Mouse (Mus musculus) heart, adult 2 months (tissue): Measurements from ENCODE around the gene Mef2c. TPM values are rescaled to one million over a fixed set of nuclear protein-coding genes. Genes with fewer than 3 reads are reported as not detected.

Experiments used
- DNase-seq, 2 experiments: peaks; one replicate each; pipeline ENCODE4 v3.0.0; 2021
- H3K27ac ChIP-seq: fragments of 200-600 bp; 2 replicates; pipeline ENCODE4 v1.8.1; 2022
- H3K27me3 ChIP-seq: fragments of 200-500 bp; 2 replicates; pipeline ENCODE4 v1.6.1; 2012; ENCODE audit warnings: mild to moderate bottlenecking, low read length, inconsistent platforms, mixed read lengths; ENCODE audit not compliant: control insufficient read depth, insufficient read depth
- H3K36me3 ChIP-seq: fragments of 200-500 bp; 2 replicates; pipeline ENCODE4 v1.6.1; 2012; ENCODE audit warnings: low read length, inconsistent platforms; ENCODE audit not compliant: control insufficient read depth, insufficient read depth
- H3K4me1 ChIP-seq: fragments of 200-500 bp; 2 replicates; pipeline ENCODE4 v1.6.1; 2011; ENCODE audit warnings: low read length; ENCODE audit not compliant: control insufficient read depth, insufficient read depth
- H3K4me3 ChIP-seq: fragments of 200-600 bp; 2 replicates; pipeline ENCODE4 v1.8.1; 2022
- H3K79me2 ChIP-seq: fragments of 200-500 bp; replicated peaks from 2 replicates; pipeline ENCODE4 v1.6.1; 2012; ENCODE audit warnings: mild to moderate bottlenecking, inconsistent platforms, low read length, moderate library complexity, mixed read lengths; ENCODE audit not compliant: control insufficient read depth, insufficient read depth
- H3K9ac ChIP-seq: fragments of 200-500 bp; 2 replicates; pipeline ENCODE4 v1.6.1; 2012; ENCODE audit warnings: low read depth, mild to moderate bottlenecking, control low read depth, inconsistent platforms, low read length, mixed read lengths
- CTCF ChIP-seq: fragments of 200-600 bp; IDR thresholded peaks from 2 replicates; pipeline ENCODE4 v1.8.1; 2022; ENCODE audit warnings: antibody characterized with exemption, mild to moderate bottlenecking, moderate library complexity
- EP300 ChIP-seq: fragments of 200-500 bp; IDR thresholded peaks from 2 replicates; pipeline ENCODE4 v1.6.1; 2011; ENCODE audit warnings: low read depth, low read length, control low read depth; ENCODE audit not compliant: insufficient read depth
- POLR2A ChIP-seq: fragments of 200-500 bp; IDR thresholded peaks from 2 replicates; pipeline ENCODE4 v1.6.1; 2011; ENCODE audit warnings: mild to moderate bottlenecking, low read depth, low read length, control low read depth; ENCODE audit not compliant: insufficient read depth
- WGBS: fragments of 180-500 bp; shearing (Covaris S2); methylation state at CpG from one replicate; pipeline ENCODE4 v1.1.7; 2018; 5-methylcytosine and 5-hydroxymethylcytosine counted together
- intact Hi-C: fragments of 180-260 bp; cut with DNase I; formaldehyde crosslinking; loops from one replicate; pipeline ENCODE4 v1.15.1; 2025
- long read RNA-seq: library from polyadenylated mRNA; stranded (forward); transcript quantifications from one replicate; pipeline ENCODE4 v2.0.0, GENCODE M21; 2021
- polyA plus RNA-seq: library from polyadenylated mRNA; depleted of rRNA; stranded (reverse); fragments of >200 nt; gene quantifications from 2 replicates; pipeline ENCODE4 v1.2.3, GENCODE M21; 2012; rRNA removed
- total RNA-seq, 2 experiments: library from RNA; stranded (reverse); gene quantifications; 2 replicates each; pipeline ENCODE4 v1.2.3; 2021

Gene Mef2c
- 10 to 100 TPM; 56.5 to 74.1 TPM for total RNA-seq
- polyA plus RNA-seq, result 35.5 and 50.7 TPM in 2 replicates
- long read RNA-seq, partial matches to known transcripts, result 3 of 26 reads
- long read RNA-seq, other reads (novel, unspliced or antisense), result 19 of 26 reads

- Histone ChIP-seq H3K4me3 (no peak within 1 kb of the TSS), H3K4me1 (no peaks in the 10 kb centered on the region), H3K9ac (no peak within 1 kb of the TSS), H3K79me2 (no peaks in the 10 kb centered on the region), H3K27me3 (no peaks in the 10 kb centered on the region), H3K36me3 (no peaks in the 10 kb centered on the region), H3K27ac (no peak within 1 kb of the TSS)
- no peak for TF ChIP-seq POLR2A
- TF ChIP-seq CTCF, result no peak
- no peak for TF ChIP-seq EP300
- WGBS, result 90% methylated on average over 7 of the region's 7 CpGs
- no peak for DNase-seq
- intact Hi-C loops, result no loop called here
Measured at GRCm38 (mm10) chr13:83503919-83504318, at the start of gene Mef2c. Mef2c (plus strand) TSS chr13:83504034.

DNA sequence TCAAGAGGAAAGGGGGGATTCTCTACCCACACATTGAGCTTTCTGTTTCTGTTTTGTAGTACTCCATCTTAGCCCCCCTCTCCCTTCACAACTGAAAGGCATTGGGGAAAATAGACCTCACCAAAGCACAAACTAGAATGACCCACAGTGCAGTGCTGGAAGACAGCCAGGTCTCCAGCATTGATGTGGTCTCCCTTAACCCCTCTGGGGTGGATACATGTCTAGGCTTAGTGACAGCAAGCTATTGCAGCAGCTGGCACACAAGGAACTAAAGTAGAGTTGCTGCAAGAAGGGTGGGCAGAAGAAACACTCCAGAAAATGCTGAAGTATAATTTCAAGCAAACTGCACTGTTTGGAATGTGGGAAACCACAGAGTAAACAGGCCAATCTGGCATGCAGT lies 45.1 kb upstream of the Mef2c start:
- no peak overlapping the region for H3K9ac ChIP-seq
- no peak overlapping the region for H3K27ac ChIP-seq
- no peak for DNase-seq
- intact Hi-C loops, result no loop called here
- H3K27me3 ChIP-seq, result no peaks in the 10 kb centered on the region
- no peaks in the 10 kb centered on the region for H3K36me3 ChIP-seq
- TF ChIP-seq CTCF (no peak), POLR2A (no peak), EP300 (no peak)
- no peak overlapping the region for H3K4me3 ChIP-seq
- H3K4me1 ChIP-seq, result no peaks in the 10 kb centered on the region
- no peaks in the 10 kb centered on the region for H3K79me2 ChIP-seq

DNA sequence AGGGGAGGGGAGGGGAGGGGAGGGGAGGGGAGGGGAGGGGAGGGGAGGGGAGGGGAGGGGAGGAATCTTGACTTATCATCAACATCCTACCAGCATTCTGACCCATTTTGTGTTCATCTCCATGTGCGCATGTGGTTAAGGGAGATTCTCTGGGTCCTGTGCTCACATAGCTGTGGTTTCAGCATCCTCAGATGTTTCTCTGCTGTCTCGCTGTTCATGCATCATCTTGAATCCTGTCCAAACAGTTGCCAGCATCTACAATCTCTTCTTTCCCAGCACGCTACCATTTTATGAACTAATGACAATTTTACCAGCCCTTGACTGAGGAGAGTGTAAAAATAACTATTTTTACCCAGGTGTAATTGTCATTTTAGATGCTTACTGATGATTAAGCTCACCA lies 44.2 kb upstream of the Mef2c start:
- no peak overlapping the region for H3K9ac ChIP-seq
- intact Hi-C loops, result no loop called here
- H3K4me1 ChIP-seq, result no peaks in the 10 kb centered on the region
- H3K4me3 ChIP-seq, result no peak overlapping the region
- no peaks in the 10 kb centered on the region for H3K79me2 ChIP-seq
- no peak overlapping the region for H3K27ac ChIP-seq
- TF ChIP-seq EP300 (no peak), POLR2A (no peak), CTCF (no peak)
- H3K27me3 ChIP-seq, result no peaks in the 10 kb centered on the region
- no peaks in the 10 kb centered on the region for H3K36me3 ChIP-seq
- no peak for DNase-seq
- WGBS, result 96% methylated on average over 3 of the region's 3 CpGs

- intact Hi-C loops, result no loop called here
- no peaks in the 10 kb centered on the region for H3K79me2 ChIP-seq
- TF ChIP-seq CTCF (no peak), EP300 (no peak), POLR2A (no peak)
- no peaks in the 10 kb centered on the region for H3K4me1 ChIP-seq
- WGBS, result 78% methylated on average over 1 of the region's 1 CpGs
- no peaks in the 10 kb centered on the region for H3K27me3 ChIP-seq
- no peak for DNase-seq
- H3K27ac ChIP-seq, result no peak overlapping the region
- H3K9ac ChIP-seq, result no peak overlapping the region
- H3K4me3 ChIP-seq, result no peak overlapping the region
- no peaks in the 10 kb centered on the region for H3K36me3 ChIP-seq
Measured at GRCm38 (mm10) chr13:83460620-83461019, 43.2 kb upstream of the Mef2c start.

DNA sequence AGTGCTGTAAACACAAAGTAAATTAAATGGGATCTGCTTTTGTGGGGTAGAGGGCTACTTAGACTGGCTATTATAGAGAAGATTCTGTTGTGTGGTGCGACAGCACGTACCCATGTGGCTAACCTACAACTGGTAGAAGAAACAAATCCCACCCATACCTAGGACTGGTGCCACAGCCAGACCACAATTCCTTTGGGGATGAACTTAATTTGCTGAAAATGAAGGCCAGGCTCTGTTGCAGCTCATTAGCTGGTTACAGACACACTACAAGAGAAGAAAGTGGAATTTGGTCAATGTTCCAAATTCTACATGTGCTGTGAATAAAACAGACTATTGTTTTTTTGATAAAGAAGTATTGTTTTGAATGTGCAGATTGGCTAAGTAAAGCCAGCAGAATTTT lies 42.3 kb upstream of the Mef2c start:
- Histone ChIP-seq H3K27ac (no peak overlapping the region), H3K27me3 (no peaks in the 10 kb centered on the region)

GRCm38 (mm10) chr13:83466756-83467155 lies 37.1 kb upstream of the Mef2c start:
- H3K4me1 ChIP-seq, result no peaks in the 10 kb centered on the region
- no peak for DNase-seq
- H3K79me2 ChIP-seq, result no peaks in the 10 kb centered on the region
- no peak overlapping the region for H3K9ac ChIP-seq
- H3K27ac ChIP-seq, result no peak overlapping the region
- no peaks in the 10 kb centered on the region for H3K36me3 ChIP-seq
- 84% methylated on average over 5 of the region's 5 CpGs for WGBS
- H3K4me3 ChIP-seq, result no peak overlapping the region
- intact Hi-C loops, result no loop called here
- no peaks in the 10 kb centered on the region for H3K27me3 ChIP-seq
- TF ChIP-seq EP300 (no peak), CTCF (no peak), POLR2A (no peak)

More for the DNA sequence above, 42.3 kb upstream of the Mef2c start:
- intact Hi-C loops, result no loop called here
- H3K4me1 ChIP-seq, result no peaks in the 10 kb centered on the region
- no peak overlapping the region for H3K4me3 ChIP-seq
- 94% methylated on average over 2 of the region's 2 CpGs for WGBS
- no peak for DNase-seq
- TF ChIP-seq CTCF (no peak), POLR2A (no peak), EP300 (no peak)
- H3K9ac ChIP-seq, result no peak overlapping the region
- no peaks in the 10 kb centered on the region for H3K79me2 ChIP-seq
- H3K36me3 ChIP-seq, result no peaks in the 10 kb centered on the region
